Mouse (Mus musculus): ENCODE measurements around the gene Ints7.
A peak's percentile ranks its signal among the peaks of the same experiment; 100 is the strongest.

Ints7 gene

DNA sequence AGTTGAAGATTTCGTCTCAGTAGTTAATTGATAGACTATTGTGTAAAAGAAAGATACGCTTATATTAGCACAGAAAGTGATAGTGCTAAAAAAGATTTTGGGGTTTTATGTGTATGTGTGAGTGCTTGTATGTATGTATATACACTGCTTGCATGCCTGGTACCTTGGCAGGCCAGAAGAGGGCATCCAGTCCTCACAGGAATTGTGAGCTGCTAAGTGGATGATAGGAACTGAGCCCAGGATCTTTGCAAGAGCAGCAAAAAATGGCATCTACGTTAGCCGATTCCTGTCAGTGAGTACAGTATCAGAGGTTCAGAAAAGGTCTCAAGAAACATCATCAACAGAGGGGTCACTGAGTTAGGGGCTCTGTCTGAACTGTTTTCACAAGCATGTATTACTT is 9.0 kb downstream of the Ints7 start:
- DNase-seq (ENCODE audit: low spot score in 2 of 2), result no peak

- DNase-seq (ENCODE audit: low spot score in 2 of 2), result no peak
Measured at GRCm38 (mm10) chr1:191585704-191586103, 10.3 kb downstream of the Ints7 start.

- no peak for DNase-seq (ENCODE audit: low spot score in 2 of 2)
Measured at GRCm38 (mm10) chr1:191587062-191587461, 11.6 kb downstream of the Ints7 start.

DNA sequence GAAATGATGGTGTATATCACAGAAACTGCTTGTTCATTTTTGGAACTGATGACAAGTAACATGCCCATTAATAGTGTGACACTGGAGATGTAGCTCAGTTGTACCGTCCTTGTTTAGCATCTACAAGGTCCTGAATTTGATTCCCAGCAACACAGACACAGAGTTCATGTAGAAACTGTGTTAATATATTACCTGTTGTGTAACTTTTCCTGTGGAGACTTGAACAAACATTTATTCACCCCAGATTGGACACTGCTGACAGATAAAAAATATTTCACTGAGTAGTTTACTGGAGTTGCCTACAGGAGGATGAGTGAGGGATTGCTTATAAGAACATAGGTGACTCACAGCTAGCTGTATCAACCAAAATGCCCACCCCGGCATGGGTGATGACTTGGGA is 13.3 kb downstream of the Ints7 start:
- DNase-seq (ENCODE audit: low spot score in 2 of 2), result no peak

DNA sequence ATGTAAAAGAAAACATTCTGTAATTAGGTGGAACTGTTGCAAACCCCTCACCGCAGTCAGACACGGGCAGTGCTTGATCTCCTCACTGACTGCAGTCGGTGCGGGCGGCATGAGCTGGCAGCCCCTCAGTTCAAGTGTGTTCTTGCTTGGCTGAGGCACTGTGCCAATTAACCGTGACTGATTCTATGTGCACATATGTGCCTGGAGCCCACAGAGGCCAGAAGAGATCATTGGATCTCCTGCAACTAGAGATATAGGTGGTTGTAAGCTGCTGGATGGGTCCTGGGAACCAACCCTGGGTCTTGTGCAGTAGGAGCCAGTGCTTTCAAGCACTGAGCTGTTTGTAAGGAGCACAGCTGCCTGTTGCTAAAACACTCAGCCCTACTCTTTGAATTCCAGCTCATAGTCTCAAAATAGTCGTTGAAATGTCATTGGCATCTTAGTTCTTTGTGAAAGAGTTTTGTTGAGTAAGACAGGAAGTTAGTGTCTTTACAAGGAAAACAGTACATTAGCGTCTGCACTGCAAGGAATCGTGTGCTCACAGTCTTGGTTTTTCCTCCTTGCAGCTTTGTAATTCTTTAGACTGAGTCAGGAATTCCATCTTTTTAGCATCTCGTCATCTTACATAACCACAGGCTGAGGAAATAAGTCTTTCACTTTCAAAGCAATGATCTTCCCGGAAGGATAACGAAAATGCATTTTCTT is 16.7 kb downstream of the Ints7 start:
- no peak for DNase-seq (ENCODE audit: low spot score in 2 of 2)

GRCm38 (mm10) chr1:191596076-191596475 is 20.6 kb downstream of the Ints7 start:
- no peak for DNase-seq (ENCODE audit: low spot score in 2 of 2)

DNA sequence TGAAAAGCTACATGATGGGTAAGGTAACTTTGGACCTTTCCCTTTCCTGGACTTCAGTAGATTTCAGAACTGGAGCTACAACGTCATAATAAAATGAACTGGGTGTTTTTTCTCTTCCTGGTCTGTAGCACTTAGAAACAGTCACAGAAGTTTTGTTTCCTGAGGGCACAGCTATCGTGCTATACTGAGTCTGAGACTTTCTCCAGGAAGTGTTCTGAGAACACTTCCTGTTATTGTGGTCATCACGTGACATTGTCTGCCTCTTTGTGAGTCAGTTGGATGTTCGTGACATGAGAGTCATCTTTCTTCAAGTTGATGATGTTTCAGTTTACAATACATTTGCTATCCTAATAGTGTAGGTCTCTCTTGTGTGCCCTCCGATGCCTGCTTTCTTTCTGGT is 23.8 kb downstream of the Ints7 start:
- no peak for DNase-seq (ENCODE audit: low spot score in 2 of 2)

DNA sequence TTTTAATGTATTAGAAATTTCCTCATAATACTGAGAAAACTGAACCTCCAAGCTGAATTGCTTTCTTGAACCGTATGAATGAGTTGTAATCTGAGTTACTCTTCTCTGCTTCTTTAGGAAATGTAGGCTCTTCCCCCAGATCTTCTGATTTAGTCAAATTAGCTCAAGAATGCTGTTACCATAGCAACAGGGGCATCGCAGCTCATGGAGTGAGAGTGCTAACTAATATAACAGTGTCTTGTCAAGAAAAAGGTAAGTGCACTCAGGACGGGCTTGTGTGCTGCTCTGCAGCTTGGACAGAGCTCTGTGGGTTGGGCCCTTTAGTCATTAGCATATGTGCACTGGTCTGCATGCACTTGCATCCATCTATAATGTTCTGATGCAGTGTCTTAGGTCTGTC is 29.3 kb downstream of the Ints7 start:
- no peak for DNase-seq (ENCODE audit: low spot score in 2 of 2)

DNA sequence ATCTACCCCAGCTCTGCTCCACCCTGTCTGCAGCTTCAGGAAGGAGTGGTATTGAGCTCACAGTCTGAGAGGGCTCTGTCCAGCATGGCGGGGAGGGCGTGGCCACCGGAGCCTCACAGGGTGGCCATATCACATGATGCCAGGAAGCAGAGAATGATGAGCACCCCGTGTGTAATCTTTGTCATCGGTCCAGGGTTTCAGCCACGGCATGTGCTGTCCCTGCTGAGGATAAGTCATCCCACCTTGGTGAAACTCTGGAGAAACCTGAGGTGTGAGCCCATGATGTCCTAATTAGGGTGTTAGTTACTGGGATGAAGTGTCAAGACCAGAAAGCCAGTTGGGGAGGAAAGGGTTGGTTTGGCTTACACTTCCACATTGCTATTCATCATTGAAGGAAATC is 33.6 kb downstream of the Ints7 start:
- no peak for DNase-seq (ENCODE audit: low spot score in 2 of 2)

DNA sequence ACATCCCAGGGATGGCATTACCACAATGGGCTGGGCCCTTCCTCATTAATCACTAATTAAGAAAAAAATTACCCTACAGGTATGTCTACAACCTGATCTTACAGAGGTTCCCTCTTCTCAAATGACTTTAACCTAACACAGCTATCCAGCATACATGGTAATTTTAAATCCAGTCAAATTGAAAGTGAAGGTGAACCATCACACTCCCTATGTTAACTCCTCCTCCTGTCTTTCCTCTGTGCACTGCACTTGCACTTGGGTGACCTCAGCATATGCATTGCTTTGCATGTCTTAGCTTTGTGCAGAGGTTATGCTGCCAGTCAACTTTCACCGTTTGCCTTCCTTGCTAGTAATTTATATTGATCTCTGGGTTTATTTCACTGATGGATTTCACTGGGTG is 34.1 kb downstream of the Ints7 start:
- DNase-seq (ENCODE audit: low spot score in 2 of 2), result no peak

DNA sequence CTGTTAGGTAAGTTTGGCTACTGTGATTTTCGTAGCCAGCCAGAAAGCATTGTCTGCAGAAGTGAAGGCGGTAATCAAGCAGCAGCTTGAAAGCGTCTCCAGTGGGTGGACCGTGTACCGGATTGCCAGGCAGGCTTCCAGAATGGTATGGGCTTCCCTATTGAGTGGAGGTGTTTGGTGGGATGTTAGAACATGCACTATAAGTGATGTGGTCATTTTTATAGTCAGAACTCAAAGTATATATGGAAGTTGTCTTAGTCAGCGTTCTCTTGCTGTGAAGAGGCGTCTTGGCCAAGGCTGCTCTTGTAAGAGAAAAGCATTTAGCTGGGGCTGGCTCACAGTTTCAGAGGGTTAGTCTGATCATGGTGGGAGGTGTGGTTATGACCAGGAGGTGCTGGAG is 34.9 kb downstream of the Ints7 start:
- no peak for DNase-seq (ENCODE audit: low spot score in 2 of 2)

- no peak for DNase-seq (ENCODE audit: low spot score in 2 of 2)
Measured at GRCm38 (mm10) chr1:191611686-191612085, 36.2 kb downstream of the Ints7 start.

DNA sequence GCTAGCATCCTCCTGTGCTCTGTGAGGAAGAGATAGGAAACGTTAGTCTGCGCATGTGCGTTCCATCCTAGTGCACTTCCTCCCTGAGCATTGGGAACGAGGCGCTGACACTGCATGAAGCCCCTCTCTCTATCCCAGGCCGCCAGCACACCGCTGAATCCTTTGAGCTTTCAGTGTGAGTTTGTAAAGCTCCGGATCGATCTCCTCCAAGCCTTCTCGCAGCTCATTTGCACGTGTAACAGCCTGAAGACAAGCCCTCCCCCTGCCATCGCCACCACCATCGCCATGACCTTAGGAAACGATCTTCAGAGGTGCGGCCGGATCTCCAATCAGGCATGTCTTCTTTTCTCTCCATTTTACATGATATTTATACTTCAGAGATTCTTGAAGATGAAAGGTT is 37.4 kb downstream of the Ints7 start:
- DNase-seq (ENCODE audit: low spot score in 2 of 2), result no peak

DNA sequence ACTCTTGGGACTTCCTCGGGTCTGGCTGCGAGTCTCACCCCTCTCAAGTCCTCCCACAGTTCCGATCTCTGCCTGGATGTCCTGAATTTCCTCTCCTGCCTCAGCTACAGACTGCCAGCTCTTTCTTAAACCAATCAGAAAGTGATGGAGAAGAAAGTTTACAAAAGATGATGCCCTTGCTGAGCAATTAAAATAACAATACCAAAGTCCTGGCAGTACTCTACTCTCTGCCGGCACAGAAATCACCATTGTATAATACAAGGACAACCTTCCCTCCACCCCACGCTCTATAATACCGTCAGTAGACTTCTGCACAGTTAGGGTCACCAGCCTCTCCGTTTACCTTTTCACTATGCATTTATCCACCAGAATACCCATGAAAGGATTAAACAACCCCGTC is 40.8 kb downstream of the Ints7 start:
- no peak for DNase-seq (ENCODE audit: low spot score in 2 of 2)

DNA sequence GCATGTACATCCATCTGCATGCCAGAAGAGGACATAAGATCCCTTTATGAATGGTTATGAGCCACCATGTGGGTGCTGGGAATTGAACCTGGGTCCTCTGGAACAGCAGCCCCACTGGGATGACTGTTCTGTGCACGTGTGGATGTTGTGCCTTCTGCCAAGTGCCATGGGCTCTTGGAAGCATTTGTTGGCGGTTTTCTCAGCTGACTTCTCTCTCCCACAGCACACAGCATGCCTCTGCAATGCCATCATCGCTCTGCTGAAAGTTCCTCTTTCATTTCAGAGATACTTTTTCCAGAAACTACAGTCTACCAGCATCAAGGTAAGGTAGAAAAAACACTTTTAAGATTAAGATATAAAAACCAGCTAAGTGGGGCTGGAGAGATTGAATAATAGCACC is 42.2 kb downstream of the Ints7 start:
- DNase-seq (ENCODE audit: low spot score in 2 of 2), result no peak

DNA sequence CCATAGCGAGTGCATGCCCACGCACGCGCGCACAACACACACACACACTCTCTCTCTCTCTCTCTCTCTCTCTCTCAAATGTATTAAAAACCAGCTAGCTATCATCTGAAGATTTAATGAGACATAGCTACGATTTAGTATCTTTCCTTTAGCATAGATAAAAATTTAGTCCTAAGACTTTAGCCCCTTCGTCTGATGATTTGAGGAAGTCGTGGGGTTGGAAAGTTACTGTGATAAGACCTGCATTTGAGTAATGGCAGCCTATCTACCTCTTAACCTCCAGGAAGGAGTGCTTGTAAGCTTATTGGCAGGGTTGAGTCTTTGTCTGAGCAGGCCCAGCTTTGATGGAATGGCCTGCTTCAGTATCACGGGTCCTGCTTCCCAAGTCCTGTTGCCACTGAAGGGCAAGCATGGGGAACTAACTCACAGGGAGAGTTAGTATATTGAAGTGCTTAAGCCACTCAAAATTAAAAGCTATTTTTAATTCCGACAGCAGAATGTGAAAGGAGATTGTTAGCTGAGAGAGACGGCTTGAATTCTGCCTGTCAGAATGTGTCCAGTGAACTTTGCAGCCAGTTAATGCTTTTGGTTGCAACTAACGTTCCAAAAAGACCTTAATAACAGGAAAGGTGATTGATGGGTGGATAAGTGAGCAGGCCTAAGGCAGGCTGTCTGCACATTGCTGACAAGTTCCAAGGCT is 42.8 kb downstream of the Ints7 start:
- DNase-seq (ENCODE audit: low spot score in 2 of 2), result no peak

DNA sequence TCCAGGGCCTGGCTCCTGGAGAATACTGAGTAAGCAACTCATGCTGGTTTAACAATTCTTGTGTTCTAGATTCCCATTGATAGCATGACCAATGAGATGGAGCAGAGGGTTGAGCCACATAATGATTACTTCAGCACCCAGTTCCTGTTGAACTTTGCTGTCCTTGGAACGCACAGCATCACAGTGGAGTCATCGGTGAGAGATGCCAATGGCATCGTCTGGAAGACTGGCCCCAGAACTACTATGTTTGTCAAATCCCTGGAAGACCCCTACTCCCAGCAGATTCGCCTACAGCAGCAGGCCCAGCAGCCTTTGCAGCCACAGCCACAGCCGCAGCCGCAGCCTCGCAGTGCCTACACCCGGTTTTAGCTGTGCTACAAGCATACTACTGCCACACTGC is 45.7 kb downstream of the Ints7 start:
- DNase-seq (ENCODE audit: low spot score in 2 of 2), result no peak

- DNase-seq (ENCODE audit: low spot score in 2 of 2), result peak in 1 of 2 experiments; percentile 15
Measured at GRCm38 (mm10) chr1:191622801-191623200, 47.4 kb downstream of the Ints7 start.

GRCm38 (mm10) chr1:191624492-191624891 is 49.1 kb downstream of the Ints7 start:
- DNase-seq (ENCODE audit: low spot score in 2 of 2), result no peak

- DNase-seq (ENCODE audit: low spot score in 2 of 2), result no peak
Measured at GRCm38 (mm10) chr1:191625026-191625425, 49.6 kb downstream of the Ints7 start.

DNA sequence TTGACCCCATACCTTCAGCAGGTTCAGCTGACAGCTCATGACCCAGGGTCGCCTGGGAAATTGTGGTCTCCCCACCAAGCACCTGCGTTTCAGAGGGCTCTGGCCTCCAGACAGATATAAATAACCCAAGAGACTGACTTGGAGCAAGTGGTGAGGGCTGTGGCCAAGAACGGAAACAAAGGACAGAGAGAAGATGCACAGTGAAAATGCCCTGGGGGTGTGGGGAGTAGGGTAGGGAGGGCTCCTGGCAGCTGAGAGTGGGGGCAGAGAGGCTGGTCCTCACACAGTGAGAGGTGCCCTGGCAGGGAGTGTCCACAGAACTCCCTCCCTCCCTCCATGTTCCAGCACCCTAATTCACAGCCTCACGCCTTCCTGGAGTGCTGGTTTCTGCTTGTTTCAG is 50.2 kb downstream of the Ints7 start:
- DNase-seq (ENCODE audit: low spot score in 2 of 2), result no peak

DNA sequence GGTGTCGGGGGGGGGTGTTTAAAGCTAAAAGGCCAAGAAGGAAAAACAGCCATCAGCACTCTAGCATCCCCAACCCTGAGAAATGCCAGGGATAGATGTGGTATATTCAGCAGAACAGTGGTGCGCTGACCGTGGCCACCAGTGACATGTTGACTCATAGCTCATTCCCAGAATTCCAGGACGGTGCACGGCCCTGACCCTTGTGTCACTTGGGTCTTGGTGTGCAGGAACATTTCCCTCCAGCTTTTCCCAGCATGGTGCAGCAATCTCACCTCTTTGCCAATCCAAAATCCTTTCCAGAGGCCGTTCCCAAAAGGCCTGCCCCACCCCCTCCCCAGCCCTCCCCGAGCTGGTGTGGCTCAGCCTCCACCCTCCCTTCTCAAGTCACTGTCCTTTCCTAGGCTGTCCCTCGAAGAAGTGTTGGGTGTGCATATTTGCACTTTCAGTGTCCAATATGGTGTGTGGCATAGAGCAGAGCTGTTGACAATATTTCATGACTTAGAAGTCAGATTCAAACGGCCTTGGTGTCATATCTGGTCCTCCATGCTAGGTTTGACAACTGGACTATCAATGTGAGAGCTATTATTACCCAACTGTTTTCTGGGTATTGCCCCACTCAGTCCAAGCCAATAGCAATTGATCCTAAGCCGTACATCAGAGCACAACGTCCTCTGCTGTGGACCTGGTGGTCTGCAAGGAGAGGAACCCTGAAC is 53.2 kb downstream of the Ints7 start:
- DNase-seq (ENCODE audit: low spot score in 2 of 2), result no peak

- no peak for DNase-seq (ENCODE audit: low spot score in 2 of 2)
Measured at GRCm38 (mm10) chr1:191629170-191629636, 53.8 kb downstream of the Ints7 start.

Data from frontal cortex, postnatal 10 days (tissue).